Mouse (Mus musculus): Measurements from ENCODE around the gene Memo1. TPM values are rescaled to one million over a fixed set of nuclear protein-coding genes. Genes with fewer than 3 reads are reported as not detected.
"Not testable (repeated sequence)": the region's sequence is repeated elsewhere in the genome, so short reads cannot be mapped to it uniquely, and the experiment has no call there.

Gene Memo1
- polyA plus RNA-seq, 1 experiment from 2014 or later, result 69.2 TPM

DNA sequence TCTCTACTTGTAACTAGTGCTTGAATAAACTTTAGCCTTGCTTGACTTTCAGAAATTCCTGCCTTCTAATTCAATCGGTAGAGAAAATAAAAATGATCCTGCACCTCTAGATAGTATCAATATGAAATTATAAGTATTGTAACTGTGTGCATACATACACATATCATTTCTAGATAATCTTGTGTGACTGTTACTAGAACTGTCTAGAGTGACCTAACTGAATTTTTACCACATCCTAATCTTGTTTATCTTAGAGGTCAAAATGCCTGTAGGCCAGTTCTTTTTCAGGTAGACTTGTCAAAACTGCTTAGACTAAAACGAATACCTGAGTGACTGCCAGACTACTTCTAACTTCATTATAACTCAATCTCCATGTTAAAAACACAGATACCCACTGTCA lies 25.1 kb downstream of the Memo1 start:
- no peak for ATAC-seq (ENCODE audit: low FRiP score)
- H3K4me2 ChIP-seq (replicated peaks), result no peak overlapping the region
- H3K9ac ChIP-seq, result no peak overlapping the region
- 94% methylated on average over 2 of the region's 2 CpGs for WGBS
- no peak overlapping the region for H3K4me3 ChIP-seq
- H3K36me3 ChIP-seq, result 0 out of 2 replicates have a peak, but pooled peaks cover 2% of the 10 kb centered on the region
- no peaks in the 10 kb centered on the region for H3K9me3 ChIP-seq (replicated peaks)
- no peaks in the 10 kb centered on the region for H3K27me3 ChIP-seq
- H3K27ac ChIP-seq, result no peak overlapping the region
- peaks cover 6% of the 10 kb centered on the region for H3K4me1 ChIP-seq

DNA sequence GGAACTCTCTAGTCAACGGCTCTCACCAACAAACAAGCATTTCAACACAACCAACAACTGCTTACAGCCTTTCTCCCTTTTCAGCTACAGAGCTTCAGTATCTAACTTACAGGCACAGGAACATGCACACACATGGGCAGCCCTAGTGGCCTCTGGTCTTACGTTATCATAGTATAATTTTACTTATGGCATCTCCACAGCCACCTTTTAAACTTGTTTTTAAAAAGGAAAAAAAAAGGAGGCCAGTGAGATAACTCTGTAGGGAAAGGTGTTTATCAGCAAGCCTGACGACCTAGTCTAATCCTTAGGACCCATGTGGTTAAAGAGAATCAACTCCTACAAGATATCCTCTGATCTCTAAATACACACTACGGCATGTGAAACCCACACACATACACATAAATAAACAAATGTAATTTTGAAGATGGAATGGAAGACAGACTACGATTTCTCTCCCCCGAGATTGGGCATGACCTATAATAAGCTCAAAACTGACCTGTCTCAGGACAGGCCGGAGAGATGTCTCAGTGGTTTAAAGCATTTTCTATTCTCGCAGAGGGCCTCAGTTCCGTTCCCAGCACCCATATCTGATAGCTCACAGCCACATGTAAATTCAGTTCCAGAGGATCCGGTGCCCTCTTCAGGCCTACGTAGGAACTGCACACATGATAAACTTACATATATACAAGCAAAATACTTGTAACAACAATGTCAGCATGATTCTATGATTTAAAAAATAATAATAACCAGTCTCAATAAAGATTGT lies 27.7 kb downstream of the Memo1 start:
- H3K4me3 ChIP-seq, result no peak overlapping the region
- H3K36me3 ChIP-seq, result 0 out of 2 replicates have a peak, but pooled peaks cover 2% of the 10 kb centered on the region
- no peak overlapping the region for H3K4me2 ChIP-seq (replicated peaks)
- peaks cover 16% of the 10 kb centered on the region for H3K4me1 ChIP-seq
- H3K27me3 ChIP-seq, result no peaks in the 10 kb centered on the region
- H3K27ac ChIP-seq, result no peak overlapping the region
- WGBS, result 95% methylated on average over 11 of the region's 11 CpGs
- ATAC-seq (ENCODE audit: low FRiP score), result no peak
- no peaks in the 10 kb centered on the region for H3K9me3 ChIP-seq (replicated peaks)
- H3K9ac ChIP-seq, result no peak overlapping the region

DNA sequence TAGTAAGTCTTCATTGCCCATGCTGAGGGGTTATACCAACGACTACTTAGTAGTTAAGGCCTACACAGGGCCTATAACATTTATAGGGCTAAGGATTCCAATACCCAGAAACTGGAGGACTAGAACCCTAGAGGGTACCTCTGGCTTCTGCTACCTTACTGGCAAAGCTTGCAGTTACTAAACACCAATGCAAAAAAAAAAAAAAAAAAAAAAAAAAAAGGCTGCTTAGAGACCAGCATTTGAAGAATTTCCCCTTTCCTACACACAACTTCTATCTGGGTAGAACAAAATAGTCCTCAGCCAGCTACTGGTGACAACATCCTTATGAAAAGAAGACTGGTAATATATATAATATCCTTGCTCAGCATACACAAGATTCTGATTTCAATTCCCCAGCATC lies 29.7 kb downstream of the Memo1 start:
- 94% methylated on average over 1 of the region's 1 CpGs for WGBS
- no peak for ATAC-seq (ENCODE audit: low FRiP score)
- H3K27ac ChIP-seq, result no peak overlapping the region
- no peak overlapping the region for H3K4me2 ChIP-seq (replicated peaks)
- peaks cover 16% of the 10 kb centered on the region for H3K4me1 ChIP-seq
- no peak overlapping the region for H3K9ac ChIP-seq
- H3K4me3 ChIP-seq, result no peak overlapping the region
- H3K9me3 ChIP-seq (replicated peaks), result no peaks in the 10 kb centered on the region
- 0 out of 2 replicates have a peak, but pooled peaks cover 2% of the 10 kb centered on the region for H3K36me3 ChIP-seq
- no peaks in the 10 kb centered on the region for H3K27me3 ChIP-seq

DNA sequence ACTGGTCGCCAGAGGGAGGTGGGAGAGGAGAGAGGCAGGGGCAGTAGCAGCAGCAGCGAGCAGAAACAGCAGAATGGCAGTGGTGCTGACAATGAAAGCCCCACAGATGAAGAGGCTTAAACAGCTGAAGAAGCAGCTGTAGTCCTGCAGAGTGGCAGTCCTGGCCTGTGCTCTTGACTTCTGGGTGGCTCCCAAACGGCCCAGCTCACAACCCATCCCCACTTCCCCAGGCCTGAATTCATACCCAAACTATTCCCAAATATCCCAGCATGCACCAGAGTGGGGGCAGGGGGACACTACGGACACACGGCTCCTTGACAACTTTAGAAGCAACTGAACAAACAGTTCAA lies 30.2 kb downstream of the Memo1 start:
- no peak for ATAC-seq (ENCODE audit: low FRiP score)
- H3K9ac ChIP-seq, result no peak overlapping the region

DNA sequence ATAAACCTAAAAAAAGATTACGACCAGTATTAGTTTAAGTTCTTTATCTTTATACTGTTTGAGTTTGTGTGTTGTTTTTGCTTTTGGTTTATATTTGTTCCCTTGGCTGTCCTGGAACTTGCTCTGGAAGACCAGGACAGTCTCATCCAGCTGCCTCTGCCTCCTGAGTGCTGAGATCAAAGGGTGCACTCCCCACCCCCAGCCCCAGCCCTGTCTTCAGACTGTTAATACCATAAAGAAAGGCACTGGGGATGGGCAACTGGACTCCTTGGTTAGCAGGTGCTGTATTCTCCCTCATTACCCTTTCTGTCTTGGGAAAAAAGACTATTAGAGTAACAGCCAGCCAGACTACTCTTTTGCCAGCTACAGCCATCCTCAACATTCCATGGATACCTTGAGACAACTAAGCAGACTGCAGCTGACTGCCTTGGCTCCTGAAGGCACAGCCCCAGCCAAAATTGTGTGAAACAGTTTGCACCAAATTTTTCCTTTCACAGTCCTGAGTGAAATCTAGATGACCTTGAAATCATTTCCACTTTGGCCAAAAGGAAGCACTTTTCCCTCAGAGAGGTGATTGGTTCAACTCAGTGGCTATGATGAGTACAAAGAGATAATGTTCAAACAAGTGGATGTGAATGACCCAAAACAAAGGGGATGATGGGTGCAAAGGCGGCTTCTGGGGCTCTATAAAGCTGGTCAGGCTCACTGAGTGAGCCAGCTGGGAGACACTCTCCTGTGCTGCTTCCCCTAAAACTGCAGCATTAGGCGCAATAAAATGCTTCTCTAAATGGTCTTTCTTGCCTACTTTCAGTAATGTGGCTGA lies 30.8 kb downstream of the Memo1 start:
- H3K4me1 ChIP-seq, result peaks cover 16% of the 10 kb centered on the region
- no peak for ATAC-seq (ENCODE audit: low FRiP score)
- WGBS, result 58% methylated on average over 3 of the region's 3 CpGs
- peak overlapping the region; percentile 31; the same call in 1 of the 2 replicates for H3K27ac ChIP-seq
- no peak overlapping the region for H3K4me2 ChIP-seq (replicated peaks)
- H3K36me3 ChIP-seq, result 0 out of 2 replicates have a peak, but pooled peaks cover 2% of the 10 kb centered on the region
- no peak overlapping the region for H3K9ac ChIP-seq
- H3K27me3 ChIP-seq, result no peaks in the 10 kb centered on the region
- H3K4me3 ChIP-seq, result no peak overlapping the region
- H3K9me3 ChIP-seq (replicated peaks), result no peaks in the 10 kb centered on the region

More for the DNA sequence above, 30.2 kb downstream of the Memo1 start:
- H3K27me3 ChIP-seq, result no peaks in the 10 kb centered on the region
- 23% methylated on average over 5 of the region's 5 CpGs for WGBS
- no peak overlapping the region for H3K4me3 ChIP-seq
- 0 out of 2 replicates have a peak, but pooled peaks cover 2% of the 10 kb centered on the region for H3K36me3 ChIP-seq
- no peak overlapping the region for H3K4me2 ChIP-seq (replicated peaks)
- no peaks in the 10 kb centered on the region for H3K9me3 ChIP-seq (replicated peaks)
- peaks cover 16% of the 10 kb centered on the region for H3K4me1 ChIP-seq
- peak overlapping the region; percentile 31; the same call in 1 of the 2 replicates for H3K27ac ChIP-seq

DNA sequence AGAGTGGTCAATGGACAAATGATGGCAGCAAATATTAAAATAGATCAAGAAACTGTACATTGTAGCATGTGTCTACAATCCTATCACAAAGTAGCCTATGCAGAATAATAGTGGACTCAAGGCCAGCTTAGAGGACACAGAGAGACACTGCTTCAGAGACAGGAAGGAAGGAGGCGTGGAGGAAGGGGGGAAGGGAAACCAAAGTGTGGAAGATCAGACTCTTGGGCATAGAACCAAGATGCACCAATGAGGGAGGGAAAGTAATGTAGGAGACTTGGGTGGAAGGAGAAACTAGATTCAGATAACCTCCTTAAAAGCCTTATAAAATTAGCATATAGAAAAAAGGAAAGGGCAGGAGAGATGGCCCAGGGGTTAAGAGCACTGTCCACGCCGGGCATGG lies 32.9 kb downstream of the Memo1 start:
- WGBS, result 95% methylated on average over 3 of the region's 3 CpGs
- H3K27me3 ChIP-seq, result no peaks in the 10 kb centered on the region
- H3K27ac ChIP-seq, result no peak overlapping the region
- H3K36me3 ChIP-seq, result peaks cover under 1% of the 10 kb centered on the region; the same call in 1 of the 2 replicates
- no peaks in the 10 kb centered on the region for H3K9me3 ChIP-seq (replicated peaks)
- H3K4me1 ChIP-seq, result peaks cover 16% of the 10 kb centered on the region
- H3K4me3 ChIP-seq, result no peak overlapping the region
- no peak for ATAC-seq (ENCODE audit: low FRiP score)
- H3K9ac ChIP-seq, result no peak overlapping the region
- H3K4me2 ChIP-seq (replicated peaks), result no peak overlapping the region

DNA sequence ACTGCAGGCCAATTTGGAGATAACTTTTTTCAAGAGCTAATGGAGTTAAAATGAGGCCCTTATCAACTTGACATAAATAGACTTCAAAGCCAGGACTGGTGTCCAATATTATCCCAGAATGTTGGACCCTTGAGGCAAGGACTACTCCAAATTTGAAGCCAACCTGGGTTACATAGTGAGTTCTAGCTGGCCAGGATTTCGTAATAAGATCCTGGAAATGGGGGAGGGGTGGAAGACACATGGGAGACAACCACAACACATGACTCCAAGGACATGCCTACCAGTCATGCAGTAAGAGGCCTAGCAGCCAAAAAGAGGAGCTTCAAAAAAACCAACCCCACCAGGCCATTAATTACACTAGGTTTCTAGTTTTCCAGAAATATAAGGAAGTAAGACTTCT lies 50.0 kb downstream of the Memo1 start:
- Histone ChIP-seq H3K9me3 (replicated peaks) (no peaks in the 10 kb centered on the region), H3K9ac (no peak overlapping the region), H3K36me3 (no peaks in the 10 kb centered on the region), H3K4me3 (no peak overlapping the region), H3K27me3 (no peaks in the 10 kb centered on the region), H3K4me1 (no peaks in the 10 kb centered on the region), H3K4me2 (replicated peaks) (no peak overlapping the region), H3K27ac (no peak overlapping the region)
- WGBS, result 62% methylated on average over 1 of the region's 1 CpGs
- ATAC-seq (ENCODE audit: low FRiP score), result no peak

DNA sequence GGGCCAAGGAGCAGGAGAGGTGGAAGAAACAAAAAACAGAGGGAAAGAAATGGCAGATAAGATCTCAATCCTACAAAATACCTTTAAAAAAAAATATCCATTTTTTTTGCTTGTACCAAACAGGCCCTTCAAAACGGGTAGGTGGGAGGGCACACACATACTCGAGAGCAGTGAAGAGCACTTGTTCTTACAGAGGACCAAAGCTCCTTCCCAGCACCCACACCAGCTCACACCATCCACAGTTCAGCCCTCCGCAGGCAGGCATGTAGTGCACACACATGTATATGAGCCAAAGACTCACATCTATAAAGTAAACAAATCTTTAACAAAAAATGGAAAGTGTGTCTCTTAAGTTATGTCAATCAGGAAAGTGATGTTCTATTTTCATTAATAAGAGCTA lies 52.5 kb downstream of the Memo1 start:
- Histone ChIP-seq H3K36me3 (peaks cover 14% of the 10 kb centered on the region; the same call in 1 of the 2 replicates), H3K4me1 (no peaks in the 10 kb centered on the region), H3K27me3 (no peaks in the 10 kb centered on the region), H3K4me3 (no peak overlapping the region), H3K27ac (no peak overlapping the region), H3K9ac (no peak overlapping the region), H3K9me3 (replicated peaks) (no peaks in the 10 kb centered on the region), H3K4me2 (replicated peaks) (no peak overlapping the region)
- WGBS, result 82% methylated on average over 3 of the region's 3 CpGs
- ATAC-seq (ENCODE audit: low FRiP score), result no peak

DNA sequence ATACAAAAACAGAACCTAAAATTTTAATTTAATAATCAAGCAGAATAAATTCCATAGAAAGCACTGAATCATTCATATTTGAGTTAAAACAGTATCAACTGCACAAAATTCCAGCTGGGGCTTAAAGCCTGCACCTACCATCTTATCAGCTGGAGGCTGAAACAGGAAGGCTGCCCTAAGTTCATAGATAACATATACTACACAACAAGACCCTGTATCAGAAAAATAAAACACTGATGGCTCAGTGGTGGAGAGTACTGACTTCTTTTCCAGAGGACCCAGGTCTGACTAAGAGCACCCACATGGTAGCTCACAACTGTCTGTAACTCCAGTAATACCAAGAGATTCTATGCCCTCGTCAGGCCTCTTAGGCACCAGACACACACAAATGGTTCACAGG lies 55.0 kb downstream of the Memo1 start:
- Histone ChIP-seq H3K36me3 (peaks cover 14% of the 10 kb centered on the region; the same call in 1 of the 2 replicates), H3K9ac (no peak overlapping the region), H3K27me3 (no peaks in the 10 kb centered on the region), H3K4me1 (no peaks in the 10 kb centered on the region), H3K27ac (no peak overlapping the region), H3K4me2 (replicated peaks) (no peak overlapping the region), H3K9me3 (replicated peaks) (no peaks in the 10 kb centered on the region), H3K4me3 (no peak overlapping the region)
- WGBS, result 100% methylated on average over 1 of the region's 1 CpGs
- ATAC-seq (ENCODE audit: low FRiP score), result no peak

DNA sequence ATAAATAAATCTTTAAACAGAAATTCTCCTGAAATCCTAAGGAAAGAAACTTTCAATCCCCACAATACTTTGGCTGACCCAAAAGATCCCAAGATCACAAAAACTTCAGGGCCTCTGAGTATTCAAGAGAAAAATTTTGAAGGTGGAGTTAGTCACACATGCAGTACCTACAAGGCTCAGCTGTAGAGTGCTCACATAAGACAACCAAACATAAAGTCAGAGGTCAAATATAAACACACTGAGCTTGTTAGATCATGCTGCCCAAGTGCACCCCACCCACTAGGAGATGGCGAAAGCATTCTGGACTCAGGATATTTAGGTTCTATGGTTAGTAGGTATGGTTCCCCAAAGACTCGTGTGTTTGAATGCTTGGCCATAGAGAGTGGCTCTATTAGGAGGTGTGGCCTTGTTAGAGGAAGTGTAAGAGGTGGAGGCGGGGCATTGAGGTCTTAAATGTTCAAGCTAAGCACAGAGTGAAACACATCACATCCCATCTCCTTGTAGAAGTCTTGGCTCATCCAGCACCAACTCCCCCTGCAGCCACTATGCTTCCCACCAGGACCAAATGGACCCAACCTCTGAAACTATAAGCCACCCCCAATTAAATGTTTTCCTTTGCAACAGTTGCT lies 67.1 kb downstream of the Memo1 start:
- H3K27ac ChIP-seq, result no peak overlapping the region
- H3K9me3 ChIP-seq (replicated peaks), result no peaks in the 10 kb centered on the region
- no peaks in the 10 kb centered on the region for H3K4me1 ChIP-seq
- 87% methylated on average over 3 of the region's 3 CpGs for WGBS
- H3K9ac ChIP-seq, result no peak overlapping the region
- no peak overlapping the region for H3K4me3 ChIP-seq
- H3K27me3 ChIP-seq, result no peaks in the 10 kb centered on the region
- no peak for ATAC-seq (ENCODE audit: low FRiP score)
- no peaks in the 10 kb centered on the region for H3K36me3 ChIP-seq
- no peak overlapping the region for H3K4me2 ChIP-seq (replicated peaks)

DNA sequence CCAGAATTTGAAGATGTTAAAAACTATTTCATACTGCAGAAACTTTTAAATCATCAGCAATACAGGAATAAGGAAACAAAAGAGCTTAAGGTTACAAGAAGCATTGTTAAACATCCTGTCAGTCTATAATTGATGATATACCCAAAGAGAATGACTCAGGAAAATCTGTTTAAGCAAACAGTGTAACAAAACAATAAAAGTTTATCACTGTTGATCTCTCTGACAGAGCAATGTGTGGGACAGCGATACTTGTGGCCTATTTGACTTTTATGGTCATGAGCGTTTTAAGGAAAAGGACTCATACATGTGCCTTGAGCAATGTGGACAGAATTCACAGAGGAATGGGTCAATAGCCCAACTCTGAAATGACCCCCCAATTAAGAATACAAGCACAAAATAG lies 78.0 kb downstream of the Memo1 start:
- Histone ChIP-seq H3K36me3 (0 out of 2 replicates have a peak, but pooled peaks cover 10% of the 10 kb centered on the region), H3K4me1 (no peaks in the 10 kb centered on the region), H3K4me3 (no peak overlapping the region), H3K9ac (no peak overlapping the region), H3K4me2 (replicated peaks) (no peak overlapping the region), H3K27ac (no peak overlapping the region), H3K9me3 (replicated peaks) (no peaks in the 10 kb centered on the region), H3K27me3 (no peaks in the 10 kb centered on the region)
- ATAC-seq (ENCODE audit: low FRiP score), result no peak
- WGBS, result 76% methylated on average over 2 of the region's 2 CpGs

DNA sequence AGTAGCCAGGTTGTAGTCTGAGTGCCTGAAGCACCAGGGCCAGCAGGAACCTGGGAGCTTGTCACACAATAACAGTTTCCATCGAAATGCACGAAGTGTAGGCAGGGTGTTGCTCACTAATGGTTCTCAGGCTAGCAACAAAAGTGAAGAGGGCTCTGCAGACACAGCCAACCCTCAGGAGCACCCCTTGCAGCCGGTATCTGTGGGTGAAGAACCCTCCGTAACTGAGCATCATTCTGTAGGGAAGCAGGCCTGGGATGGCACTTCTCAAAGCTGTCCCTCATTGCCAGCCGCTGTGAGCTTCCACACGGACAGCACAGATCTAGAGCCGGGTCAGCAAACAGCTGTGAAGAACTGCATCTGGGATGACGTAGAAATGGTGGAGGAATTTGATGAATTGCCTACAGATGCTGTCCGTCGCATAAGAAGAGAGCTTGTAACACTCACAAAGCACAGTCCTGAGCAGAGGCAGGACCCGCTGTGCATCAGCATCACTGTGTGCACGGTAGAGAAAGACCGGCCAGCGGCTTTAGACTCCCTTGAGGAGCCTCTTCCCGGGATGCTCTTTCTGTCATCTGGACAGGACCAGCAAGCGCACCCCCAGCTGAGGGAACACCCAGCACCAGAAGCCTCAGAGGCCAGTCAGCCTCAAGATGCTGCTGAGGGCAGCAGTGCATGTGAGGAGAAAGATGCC lies 82.3 kb downstream of the Memo1 start:
- not testable (repeated sequence) for H3K9me3 ChIP-seq (replicated peaks); H3K4me3 ChIP-seq; H3K27ac ChIP-seq; H3K9ac ChIP-seq; H3K27me3 ChIP-seq; H3K4me1 ChIP-seq; H3K4me2 ChIP-seq (replicated peaks)
- H3K36me3 ChIP-seq, result peaks cover 18% of the 10 kb centered on the region; the same call in 1 of the 2 replicates
- peak; percentile 43; the same call in 1 of the 2 replicates for ATAC-seq (ENCODE audit: low FRiP score)
- WGBS, result 79% methylated on average over 16 of the region's 16 CpGs

Measured in hindbrain, embryonic 12.5 days (tissue).